Mouse (Mus musculus) liver, adult 2 months (tissue): ENCODE measurements around the gene Cog7.

Experiments used
- CTCF ChIP-seq: fragments of 200-500 bp; IDR thresholded peaks from 2 replicates; pipeline ENCODE4 v1.5.1; 2011; ENCODE audit warnings: low read depth, low read length, control low read depth
- POLR2A ChIP-seq: fragments of 200-500 bp; IDR thresholded peaks from 2 replicates; pipeline ENCODE4 v1.6.1; 2011; ENCODE audit warnings: low read length, control low read depth; ENCODE audit not compliant: insufficient read depth; ENCODE audit errors: extremely low read depth

DNA sequence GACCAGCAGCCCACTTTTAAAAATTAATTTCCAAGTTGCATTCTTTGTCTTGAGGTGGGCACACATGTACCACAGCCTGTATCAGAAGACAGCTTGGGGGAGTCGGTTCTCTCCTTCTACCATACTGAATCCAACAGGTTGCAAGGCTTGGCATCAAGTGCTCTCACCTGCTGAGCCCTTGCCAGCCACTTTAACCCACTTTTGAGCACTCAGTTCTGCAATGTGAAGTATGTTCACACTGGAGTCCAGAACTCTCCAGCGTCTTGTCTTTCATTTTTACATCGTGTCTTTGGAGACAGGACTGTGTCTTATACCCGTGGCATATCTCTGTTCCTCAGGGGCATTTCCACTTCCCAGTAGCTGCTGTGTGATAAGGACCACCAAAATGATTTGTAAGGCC, 101.3 kb downstream of the Cog7 start:
- TF ChIP-seq CTCF (no peak), POLR2A (no peak)
